Mouse (Mus musculus): Measurements from ENCODE around the gene Kcnq5.
"Not testable (repeated sequence)": the region's sequence is repeated elsewhere in the genome, so short reads cannot be mapped to it uniquely, and the experiment has no call there.

Gene Kcnq5

GRCm38 (mm10) chr1:21635406-21635805, 326.3 kb downstream of the Kcnq5 start:
- no peak for DNase-seq (ENCODE audit: low read depth, low spot score)

- no peak for DNase-seq (ENCODE audit: low read depth, low spot score)
Observed at GRCm38 (mm10) chr1:21634013-21634412, 327.7 kb downstream of the Kcnq5 start.

GRCm38 (mm10) chr1:21622455-21622854, 339.3 kb downstream of the Kcnq5 start:
- DNase-seq (ENCODE audit: low read depth, low spot score): no peak

- DNase-seq (ENCODE audit: low read depth, low spot score): no peak
Observed at GRCm38 (mm10) chr1:21622039-21622438, 339.7 kb downstream of the Kcnq5 start.

- DNase-seq (ENCODE audit: low read depth, low spot score): no peak
Observed at GRCm38 (mm10) chr1:21618712-21619111, 343.0 kb downstream of the Kcnq5 start.

DNA sequence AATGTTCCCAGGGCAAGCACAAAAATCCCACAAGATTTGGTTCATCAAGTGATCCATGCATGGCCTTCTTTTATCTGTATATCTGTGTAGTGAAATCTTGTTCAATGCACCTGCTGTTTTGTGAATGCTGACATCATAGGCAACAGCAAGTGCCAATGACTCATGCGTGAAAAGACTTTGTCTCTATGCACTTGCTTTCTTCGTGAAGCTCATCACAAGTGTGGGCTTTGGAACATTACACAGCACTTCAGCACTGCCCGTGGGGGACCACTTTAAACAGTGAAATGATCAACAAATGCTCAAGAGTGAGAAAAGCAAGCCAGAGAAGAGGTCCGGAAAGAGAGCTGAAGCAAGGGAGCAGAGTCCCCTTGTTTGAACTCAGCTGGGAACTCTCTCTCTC, 345.1 kb downstream of the Kcnq5 start:
- no peak for DNase-seq (ENCODE audit: low read depth, low spot score)

- no peak for DNase-seq (ENCODE audit: low read depth, low spot score)
Observed at GRCm38 (mm10) chr1:21613933-21614332, 347.8 kb downstream of the Kcnq5 start.

DNA sequence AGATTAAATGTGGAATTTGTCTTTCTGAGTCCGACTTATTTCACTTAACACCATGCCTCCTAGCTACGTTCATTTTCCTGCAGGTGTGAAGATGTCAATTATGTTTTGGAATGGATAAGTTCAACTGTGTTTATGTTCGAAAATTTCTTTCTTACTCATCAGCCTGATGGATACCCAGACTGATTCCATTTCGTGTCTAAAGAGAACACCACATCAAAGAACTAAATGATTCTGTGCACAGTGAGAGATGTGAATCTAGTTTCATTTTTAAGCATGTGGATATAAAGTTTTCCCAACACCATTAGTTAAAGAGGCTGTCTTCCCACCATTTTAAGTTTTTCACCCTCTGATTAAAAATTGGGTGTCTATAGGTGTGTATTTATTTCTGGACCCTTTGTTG, 357.7 kb downstream of the Kcnq5 start:
- DNase-seq (ENCODE audit: low read depth, low spot score): no peak

- DNase-seq (ENCODE audit: low read depth, low spot score): no peak
Observed at GRCm38 (mm10) chr1:21602567-21602966, 359.2 kb downstream of the Kcnq5 start.

GRCm38 (mm10) chr1:21600606-21601005, 361.1 kb downstream of the Kcnq5 start:
- no peak for DNase-seq (ENCODE audit: low read depth, low spot score)

DNA sequence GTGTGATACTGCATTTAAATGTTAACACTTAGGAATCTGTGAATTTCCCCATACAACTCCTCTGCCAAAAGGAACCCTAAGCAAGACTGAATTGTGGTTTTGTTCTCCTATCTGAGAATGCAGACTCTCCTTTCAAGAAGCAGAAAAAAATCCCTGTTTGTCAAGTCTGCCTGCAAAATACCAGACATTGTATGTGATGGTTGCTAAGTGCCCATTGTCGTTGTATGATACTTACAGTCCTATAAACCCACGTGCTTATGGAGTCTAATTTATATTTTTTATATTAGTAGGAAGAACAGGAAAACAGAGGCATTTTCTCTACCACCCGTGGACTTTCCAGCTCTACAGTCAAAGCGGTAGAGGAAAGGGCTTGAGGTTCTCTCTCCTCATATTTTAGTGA, 367.9 kb downstream of the Kcnq5 start:
- DNase-seq (ENCODE audit: low read depth, low spot score): no peak

DNA sequence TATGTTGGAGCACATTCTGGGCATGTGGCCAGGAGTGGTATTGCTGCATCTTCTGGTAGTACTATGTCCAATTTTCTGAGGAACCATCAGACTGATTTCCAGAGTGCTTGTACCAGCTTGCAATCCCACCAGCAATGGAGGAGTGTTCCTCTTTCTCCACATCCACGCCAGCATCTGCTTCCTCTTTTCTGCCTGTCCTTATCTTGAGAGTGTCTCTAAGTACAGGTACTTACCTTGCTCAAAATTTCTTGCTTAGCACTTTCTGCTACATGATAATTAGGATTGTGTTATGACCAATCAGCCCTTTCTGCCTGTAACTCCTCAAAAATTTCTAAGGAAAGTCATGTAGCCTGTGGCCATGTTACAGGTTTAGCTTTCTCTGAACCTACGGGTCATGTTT, 394.3 kb downstream of the Kcnq5 start:
- DNase-seq (ENCODE audit: low read depth, low spot score): not testable (repeated sequence)

GRCm38 (mm10) chr1:21554630-21555029, 407.1 kb downstream of the Kcnq5 start:
- DNase-seq (ENCODE audit: low read depth, low spot score): no peak

- no peak for DNase-seq (ENCODE audit: low read depth, low spot score)
Observed at GRCm38 (mm10) chr1:21552715-21553114, 409.0 kb downstream of the Kcnq5 start.

DNA sequence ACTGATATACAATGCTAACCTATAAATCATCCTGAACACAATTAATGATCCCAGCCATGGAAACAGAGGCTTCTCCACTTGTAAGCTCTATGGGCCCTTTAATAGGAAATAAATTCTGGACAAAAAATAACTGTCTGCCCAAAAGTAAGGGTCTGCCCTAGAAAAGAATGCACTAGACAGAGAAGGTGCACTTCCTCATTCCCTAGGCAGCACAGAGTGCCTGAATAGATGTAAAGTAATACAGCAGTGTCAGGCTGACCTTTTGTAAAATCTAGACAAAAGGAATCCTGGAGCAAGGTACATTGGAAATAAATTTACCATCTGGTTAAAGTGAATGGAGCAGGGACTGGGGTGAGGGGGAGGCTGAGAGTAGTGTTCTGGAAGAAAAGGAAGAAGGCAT, 417.8 kb downstream of the Kcnq5 start:
- DNase-seq (ENCODE audit: low read depth, low spot score): no peak

GRCm38 (mm10) chr1:21539486-21539885, 422.3 kb downstream of the Kcnq5 start:
- DNase-seq (ENCODE audit: low read depth, low spot score): no peak

GRCm38 (mm10) chr1:21530823-21531222, 430.9 kb downstream of the Kcnq5 start:
- no peak for DNase-seq (ENCODE audit: low read depth, low spot score)

DNA sequence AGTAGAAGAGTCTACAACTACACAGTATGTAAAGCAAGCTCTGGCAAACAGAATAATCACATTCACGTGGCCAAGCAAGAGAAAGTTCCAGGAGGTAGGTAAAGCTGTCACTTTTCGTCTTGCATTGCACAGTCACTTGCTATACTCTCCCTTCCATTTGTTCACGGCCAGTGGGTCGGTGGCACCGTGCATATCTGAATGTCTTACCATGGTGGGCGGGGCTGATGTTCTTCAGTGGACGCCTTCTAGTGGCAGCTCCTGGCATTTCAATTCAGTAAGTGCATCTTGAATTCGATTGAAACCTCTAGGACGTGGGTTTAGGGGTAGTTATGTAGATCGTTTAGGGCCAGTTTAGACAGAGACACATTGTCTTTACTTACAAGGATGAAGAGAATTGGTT, 439.7 kb downstream of the Kcnq5 start:
- no peak for DNase-seq (ENCODE audit: low read depth, low spot score)

- no peak for DNase-seq (ENCODE audit: low read depth, low spot score)
Observed at GRCm38 (mm10) chr1:21521475-21521874, 440.3 kb downstream of the Kcnq5 start.

GRCm38 (mm10) chr1:21520116-21520645, 441.6 kb downstream of the Kcnq5 start:
- no peak for DNase-seq (ENCODE audit: low read depth, low spot score)

DNA sequence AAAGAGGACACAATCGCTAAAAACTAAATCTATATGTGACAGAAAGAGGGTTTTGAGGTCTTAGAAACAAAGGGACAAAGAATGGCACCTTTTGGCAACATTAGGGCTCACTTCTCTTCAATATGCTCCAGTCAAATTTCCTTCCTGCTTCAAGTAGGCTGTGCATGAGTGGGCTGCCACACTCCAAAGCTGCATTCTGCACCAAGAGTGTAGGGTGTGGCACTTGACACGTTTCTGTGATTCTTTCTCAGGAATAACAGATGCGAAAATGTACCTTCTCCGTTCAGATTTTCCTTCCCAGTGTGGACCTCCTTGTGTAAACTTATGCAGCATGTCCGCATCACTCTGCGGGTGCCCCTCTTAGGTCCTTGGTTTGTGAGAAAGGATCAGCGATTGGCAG, 455.1 kb downstream of the Kcnq5 start:
- DNase-seq (ENCODE audit: low read depth, low spot score): no peak

DNA sequence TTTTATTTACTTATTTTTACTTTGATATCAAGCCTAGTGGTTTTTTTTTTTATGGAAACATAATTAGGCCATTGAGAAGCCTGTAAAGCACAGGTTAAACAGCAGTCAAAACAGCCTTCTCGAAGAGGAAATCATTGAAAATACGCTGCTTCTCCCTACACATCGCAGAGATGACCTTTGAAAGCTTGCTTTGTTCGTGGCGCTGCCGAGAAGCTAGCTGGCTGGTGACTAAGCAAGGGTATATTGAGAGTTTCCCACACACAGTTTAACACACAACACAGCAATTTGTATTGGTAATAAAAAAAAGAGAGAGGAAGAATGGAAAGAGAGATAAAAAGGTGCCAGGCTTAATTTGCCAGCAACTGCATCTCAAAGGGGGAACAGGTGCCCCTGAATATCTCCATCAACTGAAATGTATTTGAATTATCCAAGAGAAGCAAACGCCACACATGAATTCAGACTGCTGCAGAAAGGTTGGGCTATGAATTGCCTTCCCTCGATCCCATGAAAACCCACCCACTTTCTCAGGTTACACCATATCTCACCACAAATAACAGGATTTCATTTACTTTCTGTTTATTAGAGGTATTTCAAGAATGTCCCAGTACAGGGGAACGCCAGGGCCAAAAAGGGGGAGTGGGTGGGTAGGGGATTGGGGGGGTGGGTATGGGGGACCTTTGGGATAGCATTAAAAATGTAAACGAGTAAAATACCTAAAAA, 461.8 kb downstream of the Kcnq5 start:
- DNase-seq (ENCODE audit: low read depth, low spot score): no peak

DNA sequence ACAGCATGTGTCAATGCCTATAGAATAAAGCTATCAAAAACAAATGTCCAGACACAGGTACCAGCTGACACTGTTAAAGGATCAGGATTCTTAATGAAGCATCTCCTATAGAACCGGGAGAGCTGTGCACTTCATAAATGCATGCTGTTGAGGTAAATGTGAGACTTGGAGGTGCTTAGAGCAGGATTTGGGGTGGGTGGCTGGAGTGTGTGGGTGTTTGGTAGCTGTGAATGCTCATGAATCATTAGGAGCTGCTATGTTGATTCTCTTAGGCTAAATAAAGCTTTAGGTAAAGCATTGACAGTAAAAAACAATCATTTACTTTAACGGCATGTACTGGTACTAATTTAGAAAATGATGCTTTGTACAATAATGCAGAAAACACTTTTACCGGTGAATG, 465.4 kb downstream of the Kcnq5 start:
- no peak for DNase-seq (ENCODE audit: low read depth, low spot score)

DNA sequence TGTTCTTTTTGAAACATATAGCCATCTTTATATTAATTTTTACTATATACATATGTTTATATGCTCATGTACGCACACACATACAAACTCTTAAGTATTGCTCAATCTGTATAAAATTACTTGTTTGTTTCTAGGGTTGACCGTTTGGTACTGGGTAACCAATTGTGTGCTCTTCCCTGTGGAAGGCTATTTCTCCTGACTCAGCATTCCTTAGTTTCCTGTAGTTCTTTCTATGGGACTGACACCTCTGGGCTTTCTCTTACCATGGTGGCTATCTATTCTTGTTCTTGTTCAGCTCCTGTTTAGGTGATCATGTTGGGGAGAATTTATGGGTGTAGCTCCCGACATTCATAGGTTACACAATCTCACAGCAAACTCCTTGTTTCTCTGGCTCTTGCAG, 473.1 kb downstream of the Kcnq5 start:
- no peak for DNase-seq (ENCODE audit: low read depth, low spot score)

All from c-Kit-negative CD71-positive TER-119-positive erythroid progenitor cells, embryonic 14.5 days (primary cell).